Mouse (Mus musculus) left cerebral cortex, adult 18-20 months (tissue): ENCODE data around the gene Macf1. TPM values are rescaled to one million over a fixed set of nuclear protein-coding genes. Genes with fewer than 3 reads are reported as not detected.

ENCODE experiments used
- DNase-seq, 2 experiments: peaks; one replicate each; pipeline ENCODE4 v3.0.0; 2021 to 2022; ENCODE audit warnings: low spot score in 2 of 2, mixed read lengths in 1 of 2
- total RNA-seq, 2 experiments: library from RNA; stranded (reverse); gene quantifications; 2 replicates each; pipeline ENCODE4 v1.2.3; 2021

The Macf1 gene
- total RNA-seq, 2 experiments from 2014 or later = 213 to 220 TPM

DNA sequence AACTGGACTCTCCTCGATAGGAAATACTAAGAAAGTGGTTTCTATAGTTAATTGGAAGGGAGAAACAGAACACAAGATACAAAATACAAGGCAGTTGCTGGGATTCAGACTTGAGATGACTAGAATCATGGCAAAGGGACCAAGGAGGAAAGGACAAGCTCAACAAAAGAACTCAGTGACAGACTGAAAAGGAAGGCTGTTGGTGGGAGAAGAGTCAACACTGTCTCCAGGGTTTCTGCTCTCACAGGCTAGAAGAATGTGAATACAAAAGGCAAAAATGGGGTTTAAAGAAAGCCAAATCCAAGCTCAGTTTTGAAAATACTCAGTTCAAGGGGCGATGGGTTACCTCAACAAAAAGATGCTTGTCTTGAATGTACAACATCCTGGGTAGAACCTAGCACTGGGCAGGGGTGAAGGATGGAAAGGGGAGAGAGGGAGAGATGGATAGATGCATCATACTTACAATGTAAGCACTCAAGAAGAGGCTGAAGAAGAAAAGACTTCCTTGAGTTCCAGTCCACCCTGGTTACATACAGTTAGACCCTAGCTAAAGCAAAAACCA, 81.4 kb downstream of the Macf1 start:
- no peak for DNase-seq

GRCm38 (mm10) chr4:123601036-123601435, 83.1 kb downstream of the Macf1 start:
- no peak for DNase-seq

- no peak for DNase-seq
These were observed 85.5 kb downstream of the Macf1 start for GRCm38 (mm10) chr4:123598519-123599228.

DNA sequence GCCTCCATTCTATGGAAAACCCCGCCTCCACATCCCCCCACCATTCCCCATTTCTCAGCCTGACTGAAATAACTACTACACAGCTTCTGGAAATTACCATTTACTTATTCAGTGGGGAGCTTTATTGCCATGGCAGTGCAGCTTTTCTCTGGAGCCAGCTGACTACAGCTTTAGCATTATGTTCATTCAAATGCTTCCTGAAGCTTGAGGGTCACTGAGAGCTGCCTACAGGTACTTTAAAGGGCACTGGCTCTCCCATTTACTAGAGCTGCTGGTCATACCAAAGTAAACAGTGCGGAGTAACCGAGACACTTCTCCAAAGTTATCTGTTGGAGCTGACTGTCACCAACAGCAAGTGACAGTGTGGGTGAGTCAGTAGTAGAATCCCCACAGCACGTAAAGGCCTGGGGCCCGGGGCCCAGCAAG, 89.8 kb downstream of the Macf1 start:
- DNase-seq = no peak

DNA sequence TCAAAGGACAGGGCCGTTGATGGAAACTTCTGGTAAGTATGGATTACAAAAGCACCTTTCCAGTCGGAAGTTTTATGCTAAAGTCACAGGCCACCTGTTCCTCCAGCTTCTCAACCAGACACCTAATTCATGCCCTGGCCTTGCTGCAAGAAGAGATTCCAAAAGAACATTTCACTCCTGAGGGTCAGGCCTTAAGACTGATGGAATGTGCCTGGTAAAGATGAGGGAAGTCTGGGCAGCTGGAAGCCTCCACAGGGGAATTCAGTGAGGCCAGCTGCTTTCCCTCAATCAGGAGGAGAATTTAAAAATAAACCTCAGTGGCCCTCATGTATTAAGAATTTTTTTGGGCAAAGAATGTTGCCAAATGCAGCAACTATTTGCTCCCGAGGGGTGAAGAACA, 90.5 kb downstream of the Macf1 start:
- no peak for DNase-seq

DNA sequence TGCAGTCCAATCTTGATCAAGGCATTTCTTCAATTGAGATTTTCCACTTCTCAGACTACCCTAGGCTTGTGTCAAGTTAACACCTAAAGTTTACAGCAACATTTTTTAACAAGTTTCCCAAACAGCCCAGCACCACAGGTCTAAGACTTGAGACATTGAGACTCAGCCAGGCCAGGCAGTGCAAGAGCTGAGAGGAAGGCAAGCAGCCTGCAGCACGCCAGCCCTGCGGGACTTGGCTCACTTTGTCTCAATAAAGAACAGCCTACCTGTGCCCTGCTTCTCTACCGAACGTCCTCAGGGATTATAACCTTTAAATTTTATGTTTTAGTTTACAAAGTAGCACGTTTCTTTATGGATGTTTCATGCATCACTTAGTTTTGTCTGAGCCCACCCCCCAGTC, 92.1 kb downstream of the Macf1 start:
- no peak for DNase-seq

DNA sequence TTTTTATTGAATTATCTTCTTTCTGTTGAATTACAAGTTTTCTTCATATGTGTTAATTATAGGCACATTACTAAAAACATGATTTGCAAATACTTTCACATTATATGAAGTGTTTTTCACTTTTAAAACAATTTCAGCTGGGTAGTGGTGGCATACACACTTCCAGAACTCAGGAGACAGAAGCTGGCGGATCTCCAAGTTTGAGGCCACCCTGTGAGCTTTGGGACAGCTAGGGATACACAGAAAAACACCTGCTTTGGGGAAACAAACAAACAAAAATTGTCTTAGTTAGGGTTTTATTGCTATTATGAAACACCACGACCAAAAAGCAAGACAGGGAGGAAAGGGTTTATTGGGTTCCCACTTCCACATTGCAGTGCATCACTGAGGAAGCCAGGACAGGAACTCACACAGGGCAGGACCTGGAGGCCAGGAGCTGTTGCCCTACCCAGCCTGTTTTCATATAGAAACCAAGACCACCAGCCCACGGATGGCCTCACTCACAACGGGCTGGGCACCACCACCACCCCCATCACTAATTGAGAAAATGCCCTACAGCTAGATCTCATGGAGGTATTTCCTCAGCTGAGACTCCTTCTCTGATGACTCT, 93.0 kb downstream of the Macf1 start:
- DNase-seq = no peak

- DNase-seq = no peak
These were observed 94.7 kb downstream of the Macf1 start for GRCm38 (mm10) chr4:123589496-123589895.

GRCm38 (mm10) chr4:123588353-123589301, 95.5 kb downstream of the Macf1 start:
- no peak for DNase-seq

- DNase-seq = no peak
These were observed 96.5 kb downstream of the Macf1 start for GRCm38 (mm10) chr4:123587616-123588015.

GRCm38 (mm10) chr4:123584720-123585093, 99.5 kb downstream of the Macf1 start:
- no peak for DNase-seq

GRCm38 (mm10) chr4:123584084-123584719, 100.0 kb downstream of the Macf1 start:
- DNase-seq = no peak

GRCm38 (mm10) chr4:123577469-123578088, 106.6 kb downstream of the Macf1 start:
- DNase-seq = no peak

DNA sequence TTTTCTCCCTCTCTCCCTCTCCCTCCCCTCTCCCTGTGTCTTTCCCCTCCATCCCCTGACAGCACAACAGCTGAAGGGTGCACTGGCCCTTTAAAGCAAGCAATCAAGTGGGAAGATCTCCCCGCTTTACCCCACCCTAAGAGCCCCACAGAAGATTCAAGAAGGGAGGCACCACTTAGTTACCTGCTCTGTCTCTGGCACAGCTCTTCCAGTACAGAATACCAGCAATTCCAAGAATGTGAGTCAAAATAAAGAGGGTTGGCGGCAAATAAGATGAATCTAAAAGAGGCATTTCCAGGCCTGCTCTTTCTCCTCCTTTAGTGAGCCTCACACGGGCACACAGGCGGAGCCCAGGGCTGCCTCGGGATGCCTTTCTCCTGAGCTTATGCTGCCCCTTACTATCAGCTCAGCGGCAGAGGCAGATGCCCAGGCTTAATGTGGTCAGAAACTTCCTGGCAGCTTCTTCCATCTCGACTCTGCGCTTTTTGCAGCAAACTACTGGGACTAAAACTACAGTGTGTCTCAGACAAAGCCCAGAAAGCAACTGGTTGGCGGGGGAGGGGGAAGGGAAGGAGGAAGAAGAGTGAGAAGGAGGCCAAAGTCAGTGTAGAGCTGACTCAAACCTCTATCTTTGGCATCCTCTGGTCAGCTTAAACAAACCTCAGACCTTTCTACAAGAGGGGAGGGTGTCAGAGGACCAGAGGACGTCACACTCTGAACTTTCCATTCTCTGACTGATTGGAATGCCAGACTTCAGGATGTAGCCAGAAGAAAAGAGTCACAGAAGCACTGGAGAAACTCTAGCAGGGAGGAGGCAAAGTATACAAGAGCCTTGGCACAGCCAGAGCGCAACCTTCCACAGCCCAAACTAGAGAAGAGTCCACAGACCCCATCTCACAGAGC, 111.5 kb downstream of the Macf1 start:
- DNase-seq = no peak

DNA sequence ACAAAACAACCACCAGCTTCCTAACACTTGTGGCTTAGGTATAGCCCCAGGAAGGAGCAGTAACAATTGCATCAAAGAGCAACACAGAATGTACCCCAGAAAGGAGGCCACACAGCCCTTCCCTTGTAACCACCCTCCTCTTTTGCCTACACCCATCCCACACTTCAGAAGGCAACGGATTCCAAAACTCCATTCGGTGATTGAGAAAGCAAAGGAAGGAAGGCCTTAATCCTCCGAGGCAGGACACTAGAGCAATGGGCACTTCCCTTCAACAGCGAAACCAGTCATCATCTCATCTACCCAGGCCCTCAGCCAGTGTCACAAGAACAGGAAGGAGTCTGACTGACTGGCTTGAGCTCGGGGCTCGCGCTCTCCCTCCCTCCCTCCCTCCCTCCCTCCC, 112.3 kb downstream of the Macf1 start:
- DNase-seq = no peak

DNA sequence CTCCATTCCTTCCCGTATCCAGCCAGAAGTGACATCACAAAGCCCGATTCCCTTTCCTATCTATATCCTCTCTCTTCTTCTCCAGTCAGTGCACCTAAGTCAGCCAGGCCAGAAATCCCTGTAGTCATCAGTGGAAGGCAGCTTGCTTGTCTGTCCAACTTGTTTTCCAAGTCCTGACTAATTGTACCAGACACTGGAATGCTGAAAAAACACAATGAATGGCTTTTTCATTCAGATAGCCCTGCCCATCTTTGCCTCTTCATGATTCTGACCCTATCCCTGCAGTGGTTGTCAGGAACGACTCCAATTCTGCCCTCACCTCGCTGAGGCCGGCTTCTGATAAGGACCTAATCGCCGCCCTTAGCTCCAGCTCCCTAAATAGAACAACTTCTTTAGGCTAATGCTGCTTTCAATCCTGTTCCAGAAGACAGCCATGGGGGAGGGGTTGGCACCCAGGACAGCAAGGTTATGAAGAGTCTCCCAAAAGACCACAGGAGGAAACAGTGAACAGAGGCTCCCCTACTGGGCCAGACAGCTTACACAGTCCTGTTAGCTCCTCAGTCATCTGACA, 118.8 kb downstream of the Macf1 start:
- DNase-seq = no peak

- DNase-seq = no peak
These were observed 119.9 kb downstream of the Macf1 start for GRCm38 (mm10) chr4:123564051-123564791.

DNA sequence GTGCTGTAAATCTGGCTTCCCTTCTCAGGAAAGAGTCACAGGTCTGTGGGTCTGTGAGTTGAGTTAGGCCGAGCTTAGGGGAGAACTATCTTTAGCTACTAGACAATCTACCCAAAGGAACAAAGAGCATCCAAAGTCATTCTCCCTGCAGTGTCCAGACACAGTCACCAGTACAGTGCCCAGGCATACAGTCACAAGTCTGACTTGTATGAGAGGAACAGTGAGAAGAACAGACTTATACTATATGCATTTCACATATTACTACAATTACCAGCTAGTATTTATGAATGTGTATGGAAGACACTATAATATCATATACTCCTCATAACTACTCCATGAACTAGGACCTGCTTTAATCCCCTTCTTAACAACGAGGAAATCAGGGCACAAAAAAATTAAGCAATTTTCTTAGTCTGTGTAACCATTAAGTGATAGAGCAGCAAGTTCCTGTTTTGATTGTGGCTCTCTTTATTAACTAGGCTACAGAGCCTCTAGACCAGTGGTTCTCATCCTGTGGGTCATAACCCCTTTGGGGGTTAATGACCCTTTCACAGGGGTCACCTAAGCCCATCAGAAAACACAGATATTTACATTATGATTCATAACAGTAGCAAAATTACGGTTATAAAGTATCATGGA, 121.9 kb downstream of the Macf1 start:
- no peak for DNase-seq
